Mouse (Mus musculus) C2C12 (cell line): ENCODE measurements around the gene Ttll1.

Source experiments
- CEBPB ChIP-seq: IDR thresholded peaks from one replicate; pipeline ENCODE4 v1.6.1; 2011; ENCODE audit warnings: low read depth, mild to moderate bottlenecking, control low read depth, moderate library complexity
- CTCF ChIP-seq: IDR thresholded peaks from one replicate; pipeline ENCODE4 v1.5.1; 2011; ENCODE audit not compliant: control insufficient read depth, insufficient read depth, insufficient read length
- MAX ChIP-seq: IDR thresholded peaks from one replicate; pipeline ENCODE4 v1.6.1; 2011; ENCODE audit warnings: mild to moderate bottlenecking, control low read depth
- MYOD1 ChIP-seq: IDR thresholded peaks from one replicate; pipeline ENCODE4 v1.6.1; 2011; ENCODE audit warnings: low read depth; ENCODE audit not compliant: control insufficient read depth, insufficient read length
- MYOG ChIP-seq: IDR thresholded peaks from one replicate; pipeline ENCODE4 v1.6.1; 2011; ENCODE audit not compliant: control insufficient read depth, insufficient read length; ENCODE audit errors: extremely low read depth
- USF1 ChIP-seq: IDR thresholded peaks from one replicate; pipeline ENCODE4 v1.6.1; 2011; ENCODE audit warnings: low read depth, mild to moderate bottlenecking, control low read depth, moderate library complexity

GRCm38 (mm10) chr15:83530688-83531087 lies 20.0 kb upstream of the Ttll1 start:
- TF ChIP-seq CTCF (no peak), CEBPB (no peak), MYOG (no peak), MAX (no peak), USF1 (no peak), MYOD1 (no peak)
